Mouse (Mus musculus): ENCODE results near the gene Myo7a.

DNA sequence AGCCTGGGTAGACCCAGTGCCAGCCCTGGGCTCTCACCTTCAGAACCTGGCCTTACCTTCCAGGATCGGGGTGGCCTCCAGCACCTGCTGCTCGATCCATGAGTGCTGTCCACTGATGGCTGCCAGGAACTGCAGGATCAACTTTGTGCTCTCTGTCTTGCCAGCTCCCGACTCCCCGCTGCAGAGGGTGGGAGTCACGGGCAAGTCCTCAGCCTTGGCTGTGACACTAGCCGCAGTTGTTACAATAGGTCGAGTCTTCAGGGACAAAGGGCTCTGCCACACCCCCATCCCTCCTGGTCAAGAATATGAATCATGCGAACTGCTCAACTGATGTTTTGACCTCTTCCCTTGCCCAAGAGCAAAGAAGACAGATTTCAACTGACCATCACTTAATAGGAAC lies 21.8 kb downstream of the Myo7a start:
- no peak for TF ChIP-seq TAL1 (IDR thresholded peaks at IDR 0.05; ENCODE audit: low read length)
- TF ChIP-seq GATA1 (IDR thresholded peaks at IDR 0.05; ENCODE audit: low read length): no peak

Measured in erythroblast, embryonic 14.5 days (primary cell).